ENCODE assay signal across 8 mouse cellular contexts in the genomic region with DNA sequence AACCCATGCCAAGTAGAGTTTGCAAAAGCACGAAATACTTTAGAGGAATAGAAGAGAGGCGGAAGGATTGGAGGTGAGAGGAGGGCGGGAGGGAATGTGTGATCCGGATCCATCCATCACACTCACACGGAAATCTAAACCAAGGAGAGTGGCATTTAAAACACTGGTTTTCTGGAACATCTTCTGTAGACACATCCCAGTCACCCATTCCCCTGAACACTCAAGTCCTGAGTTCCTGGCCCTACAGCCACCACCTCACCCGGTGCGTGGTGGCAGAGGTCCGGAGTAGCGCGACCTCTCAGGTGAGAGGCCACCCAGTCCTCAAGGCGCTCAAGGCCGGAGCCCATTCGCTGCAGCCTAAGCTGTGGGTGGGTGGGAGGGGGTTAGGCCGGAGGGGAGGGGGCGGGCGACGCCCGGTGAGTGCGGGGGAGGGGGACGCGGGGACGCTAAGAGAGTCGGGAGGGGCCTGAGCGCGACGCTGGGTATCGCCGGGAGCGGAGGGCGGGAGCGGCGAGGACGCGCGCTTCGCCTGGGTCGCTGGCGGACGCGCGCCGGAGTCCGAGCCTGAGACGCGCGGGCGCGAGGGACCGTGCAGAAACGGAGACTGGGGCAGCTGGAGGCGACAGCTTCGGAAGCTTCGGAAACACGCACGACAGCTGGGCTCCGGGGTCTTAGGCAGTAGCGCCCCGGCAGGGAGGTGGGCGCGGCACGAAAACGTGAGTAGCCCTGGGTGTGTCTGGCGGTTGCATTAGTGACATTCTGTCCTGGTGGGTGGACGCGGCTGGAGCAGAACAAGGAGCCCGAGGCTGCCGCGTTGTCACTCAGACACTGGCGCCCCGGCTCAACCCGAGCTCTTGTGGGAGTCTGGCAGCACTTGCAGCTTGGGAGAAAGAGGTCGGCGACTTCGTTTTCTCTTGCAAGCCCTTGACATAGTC. TPM values are rescaled to one million over a fixed set of nuclear protein-coding genes. Genes with fewer than 3 reads are reported as not detected.
DNase-seq lines count a peak whose midpoint lies in the region; ATAC-seq and TF ChIP-seq lines count a peak whose summit lies in the region.

A gene (plus strand): TSS at position 505 of the 935 bp plus-strand sequence.

- WGBS in intestine, embryonic 15.5 days = 3% methylated on average over 71 of the region's 74 CpGs
- 2% methylated on average over 65 of the region's 74 CpGs for WGBS in limb, embryonic 10.5 days
- 2% methylated on average over 67 of the region's 74 CpGs for WGBS in midbrain, embryonic 11.5 days

- no peak within 1 kb of the TSS for H3K27ac ChIP-seq in intestine, embryonic 15.5 days
- H3K27ac ChIP-seq in limb, embryonic 10.5 days = peak within 1 kb of the TSS; percentile 50
- H3K27ac ChIP-seq in midbrain, embryonic 11.5 days (ENCODE audit: low read depth, low read length) = peak within 1 kb of the TSS; percentile 89
- H3K27ac ChIP-seq in testis, adult 2 months (ENCODE audit: control insufficient read depth, insufficient read depth, low read depth, low read length) = no peak within 1 kb of the TSS

- DNase-seq in layer of hippocampus, adult 11-12 months (ENCODE audit: low spot score) = peak; percentile 60
- DNase-seq in layer of hippocampus, adult 9-10 months (ENCODE audit: low spot score) = no peak
- DNase-seq in cerebellum, postnatal 10 days = peak; percentile 86 to 91
- DNase-seq in frontal cortex, postnatal 14 days (ENCODE audit: low spot score in 2 of 2) = peak; percentile 58 to 69
- DNase-seq in limb, embryonic 10.5 days (ENCODE audit: low spot score) = peak; percentile 73
- peak; percentile 97 for DNase-seq in midbrain, embryonic 11.5 days (ENCODE audit: low spot score, missing footprints)

- TF ChIP-seq POLR2A in testis, adult 2 months (IDR thresholded peaks at IDR 0.05; ENCODE audit: control insufficient read depth, low read depth, low read length) = no peak

- peaks cover 12% of the 10 kb centered on the region for H3K4me1 ChIP-seq in intestine, embryonic 15.5 days (replicated peaks)
- peaks cover 19% of the 10 kb centered on the region for H3K4me1 ChIP-seq in limb, embryonic 10.5 days
- peaks cover 10% of the 10 kb centered on the region; the same call in 1 of the 2 replicates for H3K4me1 ChIP-seq in midbrain, embryonic 11.5 days (ENCODE audit: control insufficient read depth, insufficient read depth, low read length)
- peaks cover 8% of the 10 kb centered on the region for H3K4me1 ChIP-seq in testis, adult 2 months (ENCODE audit: control insufficient read depth, insufficient read depth, low read length)

- no peaks in the 10 kb centered on the region for H3K9me3 ChIP-seq in intestine, embryonic 15.5 days
- H3K9me3 ChIP-seq in limb, embryonic 10.5 days (replicated peaks) = no peaks in the 10 kb centered on the region
- no peaks in the 10 kb centered on the region for H3K9me3 ChIP-seq in midbrain, embryonic 11.5 days (ENCODE audit: control insufficient read depth, low read length)

- H3K36me3 ChIP-seq in intestine, embryonic 15.5 days = no peaks in the 10 kb centered on the region
- no peaks in the 10 kb centered on the region for H3K36me3 ChIP-seq in limb, embryonic 10.5 days
- H3K36me3 ChIP-seq in midbrain, embryonic 11.5 days (ENCODE audit: control insufficient read depth, insufficient read depth, low read length) = no peaks in the 10 kb centered on the region
- no peaks in the 10 kb centered on the region for H3K36me3 ChIP-seq in testis, adult 2 months (ENCODE audit: control insufficient read depth, insufficient read depth, low read length)

- H3K4me3 ChIP-seq in intestine, embryonic 15.5 days (replicated peaks) = peak within 1 kb of the TSS; percentile 55
- H3K4me3 ChIP-seq in limb, embryonic 10.5 days = peak within 1 kb of the TSS; percentile 70
- H3K4me3 ChIP-seq in midbrain, embryonic 11.5 days (ENCODE audit: low read depth, low read length) = peak within 1 kb of the TSS; percentile 75
- peak within 1 kb of the TSS; percentile 51 for H3K4me3 ChIP-seq in testis, adult 2 months (ENCODE audit: control insufficient read depth, low read depth, low read length)

- TF ChIP-seq CTCF in testis, adult 2 months (IDR thresholded peaks at IDR 0.05; ENCODE audit: control insufficient read depth, insufficient read depth, insufficient replicate concordance, low read depth, low read length) = no peak

- peaks cover 13% of the 10 kb centered on the region for H3K27me3 ChIP-seq in intestine, embryonic 15.5 days (replicated peaks)
- H3K27me3 ChIP-seq in limb, embryonic 10.5 days (ENCODE audit: low read depth, poor library complexity, severe bottlenecking) = peaks cover 52% of the 10 kb centered on the region
- no peaks in the 10 kb centered on the region; the same call in 1 of the 2 replicates for H3K27me3 ChIP-seq in midbrain, embryonic 11.5 days (ENCODE audit: control insufficient read depth, insufficient read depth, low read length)
- no peaks in the 10 kb centered on the region for H3K27me3 ChIP-seq in testis, adult 2 months (ENCODE audit: control insufficient read depth, insufficient read depth, low read length)

- peak within 1 kb of the TSS; percentile 39 for H3K9ac ChIP-seq in intestine, embryonic 15.5 days
- peak within 1 kb of the TSS; percentile 86 for H3K9ac ChIP-seq in midbrain, embryonic 11.5 days (ENCODE audit: low read length)

- ATAC-seq in intestine, embryonic 15.5 days = peak; percentile 84
- peak; percentile 82 for ATAC-seq in midbrain, embryonic 11.5 days (ENCODE audit: low FRiP score)

- peak within 1 kb of the TSS; percentile 96 for H3K4me2 ChIP-seq in intestine, embryonic 15.5 days (replicated peaks)
- H3K4me2 ChIP-seq in midbrain, embryonic 11.5 days = peak within 1 kb of the TSS; percentile 95

RNA-seq across cellular contexts. Expression of the gene that starts here (rescaled TPM):
- polyA plus RNA-seq in intestine, embryonic 15.5 days (2015; fragmentation: Nextera tagmentation; extraction: Ambion mirVana) = 4.2 and 4.4 TPM in 2 replicates
- polyA plus RNA-seq in limb, embryonic 10.5 days (2016; fragmentation: Nextera tagmentation; extraction: Ambion mirVana) = 0.82 and 0.91 TPM in 2 replicates
- 75.7 and 84.4 TPM in 2 replicates for polyA plus RNA-seq in midbrain, embryonic 11.5 days (2014; fragmentation: Nextera tagmentation; extraction: Ambion mirVana)
- 0.53 and 0.94 TPM in 2 replicates for polyA plus RNA-seq in testis, adult 2 months (2012; rRNA removed)

Comparison
In these comparisons a context has a peak if more than half of its experiments do, and no peak if none do; other contexts are left out.
1. RNA of the gene that starts here (polyA plus RNA-seq): 75.7 to 84.4 TPM in midbrain, embryonic 11.5 days; 4.2 to 4.4 TPM in intestine, embryonic 15.5 days, 0.53 to 0.94 TPM in testis, adult 2 months and 0.82 to 0.91 TPM in limb, embryonic 10.5 days; every median in the first group is over 10 times any median in the second.
2. Peak in DNase-seq, H3K4me3 ChIP-seq and H3K27ac ChIP-seq in limb, embryonic 10.5 days; RNA of the gene not detected or under 1 TPM.
3. Peak in every context shown above with its lines, with median percentiles within 50 percentile points of each other: H3K4me3 ChIP-seq.